Mouse (Mus musculus) cerebellum, adult 2 months (tissue): ENCODE data around the gene Myo1e.

Experiments used
- CTCF ChIP-seq: fragments of 200-500 bp; IDR thresholded peaks from 2 replicates; pipeline ENCODE4 v1.5.1; 2011; ENCODE audit warnings: low read depth, mild to moderate bottlenecking, control low read depth, low read length, moderate library complexity, borderline replicate concordance; ENCODE audit not compliant: insufficient read depth
- POLR2A ChIP-seq: fragments of 200-500 bp; IDR thresholded peaks from 2 replicates; pipeline ENCODE4 v1.6.1; 2011; ENCODE audit warnings: low read length, control low read depth, borderline replicate concordance; ENCODE audit not compliant: insufficient read depth

GRCm38 (mm10) chr9:70325880-70326595, 118.9 kb downstream of the Myo1e start:
- TF ChIP-seq CTCF = no peak
- no peak for TF ChIP-seq POLR2A
